Mouse (Mus musculus): Measurements from ENCODE around the gene Il18rap. TPM values are rescaled to one million over a fixed set of nuclear protein-coding genes. Genes with fewer than 3 reads are reported as not detected.

Gene Il18rap
- polyA plus RNA-seq (2011; ENCODE audit: insufficient read depth, insufficient read length, low read depth, missing spikeins): not detected in 2 replicates

- Histone ChIP-seq H3K9me3 (replicated peaks; ENCODE audit: control insufficient read depth, insufficient read depth, low read length, poor library complexity, severe bottlenecking) (no peaks in the 10 kb centered on the region), H3K4me3 (ENCODE audit: low read depth, low read length) (no peak within 1 kb of the TSS), H3K27me3 (ENCODE audit: control insufficient read depth, insufficient read depth, low read length, poor library complexity, severe bottlenecking) (no peaks in the 10 kb centered on the region), H3K36me3 (ENCODE audit: control insufficient read depth, insufficient read depth, low read length, poor library complexity, severe bottlenecking) (no peaks in the 10 kb centered on the region), H3K9ac (ENCODE audit: low read depth, poor library complexity, severe bottlenecking) (no peak within 1 kb of the TSS), H3K4me1 (ENCODE audit: control insufficient read depth, insufficient read depth, low read length) (no peaks in the 10 kb centered on the region), H3K27ac (ENCODE audit: insufficient read depth, low read length) (no peak within 1 kb of the TSS)
- TF ChIP-seq EP300 (IDR thresholded peaks at IDR 0.05; ENCODE audit: insufficient read depth, low read depth, low read length) (no peak), CTCF (IDR thresholded peaks at IDR 0.05; ENCODE audit: low read depth, low read length) (no peak), POLR2A (IDR thresholded peaks at IDR 0.05; ENCODE audit: insufficient read depth, low read length) (no peak)
Measured at GRCm38 (mm10) chr1:40514851-40515585, at the start of gene Il18rap. Il18rap (plus strand) TSS chr1:40515362.

- TF ChIP-seq POLR2A (IDR thresholded peaks at IDR 0.05; ENCODE audit: insufficient read depth, low read length): no peak
- no peak for TF ChIP-seq EP300 (IDR thresholded peaks at IDR 0.05; ENCODE audit: insufficient read depth, low read depth, low read length)
- peak; percentile 16 for TF ChIP-seq CTCF (IDR thresholded peaks at IDR 0.05; ENCODE audit: low read depth, low read length)
- H3K36me3 ChIP-seq (ENCODE audit: control insufficient read depth, insufficient read depth, low read length, poor library complexity, severe bottlenecking): no peaks in the 10 kb centered on the region
- H3K9ac ChIP-seq (ENCODE audit: low read depth, poor library complexity, severe bottlenecking): no peak within 1 kb of the TSS
- H3K27me3 ChIP-seq (ENCODE audit: control insufficient read depth, insufficient read depth, low read length, poor library complexity, severe bottlenecking): no peaks in the 10 kb centered on the region
- no peaks in the 10 kb centered on the region; the same call in 1 of the 2 replicates for H3K9me3 ChIP-seq (replicated peaks; ENCODE audit: control insufficient read depth, insufficient read depth, low read length, poor library complexity, severe bottlenecking)
- no peak within 1 kb of the TSS for H3K27ac ChIP-seq (ENCODE audit: insufficient read depth, low read length)
- H3K4me1 ChIP-seq (ENCODE audit: control insufficient read depth, insufficient read depth, low read length): no peaks in the 10 kb centered on the region
- H3K4me3 ChIP-seq (ENCODE audit: low read depth, low read length): no peak within 1 kb of the TSS
Measured at GRCm38 (mm10) chr1:40465477-40466430, 49.4 kb upstream of the Il18rap start, which contains the start of gene Il18r1. Il18r1 (plus strand) TSS chr1:40465552.

DNA sequence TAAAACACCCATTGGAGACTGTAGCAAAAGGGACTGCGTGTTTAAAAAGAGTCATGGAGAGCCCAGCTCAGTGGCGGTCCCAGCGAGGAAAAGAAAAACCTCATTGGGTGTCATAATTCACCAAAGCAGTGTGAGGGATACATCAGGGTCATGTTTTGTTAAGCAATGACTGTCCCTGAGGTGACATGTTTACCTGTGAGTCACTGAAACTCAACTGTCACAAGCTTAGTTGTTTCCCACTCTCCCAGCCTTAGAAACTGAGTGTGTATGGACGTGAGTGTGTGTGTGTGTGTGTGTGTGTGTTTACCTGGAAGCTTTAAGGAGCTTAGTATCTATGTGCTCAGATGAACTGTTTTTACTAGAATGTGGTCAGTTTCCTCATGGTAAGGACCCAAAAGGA is 47.9 kb upstream of the Il18rap start:
- H3K4me1 ChIP-seq (ENCODE audit: control insufficient read depth, insufficient read depth, low read length): no peaks in the 10 kb centered on the region
- H3K27me3 ChIP-seq (ENCODE audit: control insufficient read depth, insufficient read depth, low read length, poor library complexity, severe bottlenecking): no peaks in the 10 kb centered on the region
- no peaks in the 10 kb centered on the region for H3K36me3 ChIP-seq (ENCODE audit: control insufficient read depth, insufficient read depth, low read length, poor library complexity, severe bottlenecking)
- H3K9me3 ChIP-seq (replicated peaks; ENCODE audit: control insufficient read depth, insufficient read depth, low read length, poor library complexity, severe bottlenecking): no peaks in the 10 kb centered on the region; the same call in 1 of the 2 replicates
- TF ChIP-seq EP300 (IDR thresholded peaks at IDR 0.05; ENCODE audit: insufficient read depth, low read depth, low read length): no peak
- TF ChIP-seq POLR2A (IDR thresholded peaks at IDR 0.05; ENCODE audit: insufficient read depth, low read length): no peak
- no peak for TF ChIP-seq CTCF (IDR thresholded peaks at IDR 0.05; ENCODE audit: low read depth, low read length)
- no peak overlapping the region for H3K9ac ChIP-seq (ENCODE audit: low read depth, poor library complexity, severe bottlenecking)
- no peak overlapping the region for H3K27ac ChIP-seq (ENCODE audit: insufficient read depth, low read length)
- no peak overlapping the region for H3K4me3 ChIP-seq (ENCODE audit: low read depth, low read length)

DNA sequence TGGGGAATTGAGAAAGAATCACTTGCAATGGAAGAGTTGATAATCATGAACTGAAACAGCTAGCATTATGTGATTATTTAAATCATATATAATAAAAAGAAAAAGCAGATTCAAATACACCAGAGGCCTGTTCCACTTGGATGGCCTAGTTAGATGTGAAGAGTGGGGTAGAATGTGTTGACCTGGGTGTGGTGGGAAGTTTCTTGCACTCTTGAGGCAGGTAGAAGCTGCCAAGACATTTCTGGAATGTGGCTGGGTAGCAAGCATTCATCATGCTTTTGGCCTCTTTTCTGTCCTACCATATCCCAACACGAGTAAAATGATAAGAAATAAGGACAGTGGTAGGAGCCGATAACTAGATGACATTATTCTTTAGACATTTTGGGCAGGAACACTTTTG is 46.4 kb upstream of the Il18rap start:
- Histone ChIP-seq H3K27ac (ENCODE audit: insufficient read depth, low read length) (no peak overlapping the region), H3K4me1 (ENCODE audit: control insufficient read depth, insufficient read depth, low read length) (no peaks in the 10 kb centered on the region), H3K4me3 (ENCODE audit: low read depth, low read length) (no peak overlapping the region), H3K9ac (ENCODE audit: low read depth, poor library complexity, severe bottlenecking) (no peak overlapping the region), H3K27me3 (ENCODE audit: control insufficient read depth, insufficient read depth, low read length, poor library complexity, severe bottlenecking) (no peaks in the 10 kb centered on the region; the same call in 1 of the 2 replicates), H3K36me3 (ENCODE audit: control insufficient read depth, insufficient read depth, low read length, poor library complexity, severe bottlenecking) (no peaks in the 10 kb centered on the region), H3K9me3 (replicated peaks; ENCODE audit: control insufficient read depth, insufficient read depth, low read length, poor library complexity, severe bottlenecking) (no peaks in the 10 kb centered on the region; the same call in 1 of the 2 replicates)
- TF ChIP-seq CTCF (IDR thresholded peaks at IDR 0.05; ENCODE audit: low read depth, low read length) (no peak), POLR2A (IDR thresholded peaks at IDR 0.05; ENCODE audit: insufficient read depth, low read length) (no peak), EP300 (IDR thresholded peaks at IDR 0.05; ENCODE audit: insufficient read depth, low read depth, low read length) (no peak)

GRCm38 (mm10) chr1:40469900-40470299 is 45.3 kb upstream of the Il18rap start:
- H3K27me3 ChIP-seq (ENCODE audit: control insufficient read depth, insufficient read depth, low read length, poor library complexity, severe bottlenecking): no peaks in the 10 kb centered on the region; the same call in 1 of the 2 replicates
- TF ChIP-seq EP300 (IDR thresholded peaks at IDR 0.05; ENCODE audit: insufficient read depth, low read depth, low read length): no peak
- no peak overlapping the region for H3K4me3 ChIP-seq (ENCODE audit: low read depth, low read length)
- no peaks in the 10 kb centered on the region for H3K36me3 ChIP-seq (ENCODE audit: control insufficient read depth, insufficient read depth, low read length, poor library complexity, severe bottlenecking)
- no peak overlapping the region for H3K27ac ChIP-seq (ENCODE audit: insufficient read depth, low read length)
- H3K9ac ChIP-seq (ENCODE audit: low read depth, poor library complexity, severe bottlenecking): no peak overlapping the region
- no peaks in the 10 kb centered on the region; the same call in 1 of the 2 replicates for H3K9me3 ChIP-seq (replicated peaks; ENCODE audit: control insufficient read depth, insufficient read depth, low read length, poor library complexity, severe bottlenecking)
- no peaks in the 10 kb centered on the region for H3K4me1 ChIP-seq (ENCODE audit: control insufficient read depth, insufficient read depth, low read length)
